Mouse (Mus musculus): ENCODE data around the gene Mex3d. TPM values are rescaled to one million over a fixed set of nuclear protein-coding genes. Genes with fewer than 3 reads are reported as not detected.

Gene Mex3d
- total and polyA plus RNA-seq, 3 experiments: 15.6 to 18.8 TPM; not detected in 1

DNA sequence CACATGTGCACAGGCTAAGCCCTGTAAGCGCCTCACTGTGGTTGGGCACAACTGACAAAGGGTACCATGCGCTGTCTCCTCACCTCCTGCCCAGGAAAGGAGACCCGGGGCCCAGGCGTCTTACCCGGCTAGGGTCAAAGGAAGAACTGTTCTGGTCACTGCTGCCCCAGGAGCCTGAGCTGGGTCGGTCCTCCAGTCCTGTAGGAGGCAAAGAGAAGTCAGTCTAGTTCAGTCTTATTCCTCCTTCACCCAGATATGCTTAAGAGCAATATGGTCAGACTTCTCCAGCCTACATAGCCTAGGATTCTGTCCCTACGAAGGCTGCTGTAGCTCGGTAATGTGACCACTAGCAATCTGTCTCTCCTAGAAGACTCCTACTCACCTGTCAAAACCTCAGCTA is 33.7 kb upstream of the Mex3d start:
- DNase-seq (ENCODE audit: low read depth, low spot score): no peak
- Histone ChIP-seq H3K79me2 (ENCODE audit: control insufficient read depth, insufficient read depth, low read length, poor library complexity) (peaks cover 4% of the 10 kb centered on the region), H3K27me3 (ENCODE audit: control insufficient read depth in 1 of 2, insufficient read depth in 2 of 2, low read length in 2 of 2) (no peaks in the 10 kb centered on the region), H3K27ac (ENCODE audit: control insufficient read depth, low read depth, low read length) (peak overlapping the region; percentile 61), H3K4me3 (ENCODE audit: control insufficient read depth in 1 of 2, insufficient read depth in 1 of 2, low read depth in 2 of 2, low read length in 2 of 2) (no peak overlapping the region), H3K4me1 (ENCODE audit: control insufficient read depth in 1 of 2, insufficient read depth in 2 of 2, low read length in 2 of 2) (peaks cover 23 to 56% of the 10 kb centered on the region in 2 experiments), H3K9ac (ENCODE audit: control insufficient read depth, low read depth, low read length, poor library complexity, severe bottlenecking) (peak overlapping the region; percentile 3; the same call in 1 of the 2 replicates), H3K9me3 (replicated peaks; ENCODE audit: insufficient read depth, low read length) (no peaks in the 10 kb centered on the region), H3K36me3 (ENCODE audit: control insufficient read depth in 1 of 2, insufficient read depth in 2 of 2, low read length in 2 of 2) (peaks cover 14 to 43% of the 10 kb centered on the region in 2 experiments)
- no peak for TF ChIP-seq BHLHE40 (IDR thresholded peaks at IDR 0.05; ENCODE audit: borderline replicate concordance, low read depth, low read length)
- no peak for TF ChIP-seq RAD21 (IDR thresholded peaks at IDR 0.05; ENCODE audit: low read depth, low read length)
- no peak for TF ChIP-seq ZMIZ1 (IDR thresholded peaks at IDR 0.05; ENCODE audit: low read depth, low read length)
- no peak for TF ChIP-seq UBTF (IDR thresholded peaks at IDR 0.05; ENCODE audit: borderline replicate concordance, insufficient read depth, low read depth, low read length)
- TF ChIP-seq NRF1 (IDR thresholded peaks at IDR 0.05; ENCODE audit: insufficient read depth, low read depth, low read length, poor library complexity, severe bottlenecking): no peak
- no peak for TF ChIP-seq CHD2 (IDR thresholded peaks at IDR 0.05; ENCODE audit: low read length)
- TF ChIP-seq CTCF (IDR thresholded peaks at IDR 0.05 in 2 of 3, conservative IDR thresholded peaks at IDR 0.05 in 1 of 3; ENCODE audit: control insufficient read depth in 1 of 3, insufficient read depth in 1 of 3, low read depth in 2 of 3, low read length in 3 of 3, poor library complexity in 1 of 3, severe bottlenecking in 1 of 3): no peak
- TF ChIP-seq KAT2A (conservative IDR thresholded peaks at IDR 0.05; ENCODE audit: low read depth, low read length): no peak
- TF ChIP-seq NELFE (IDR thresholded peaks at IDR 0.05; ENCODE audit: low read depth, low read length): no peak
- TF ChIP-seq JUND (IDR thresholded peaks at IDR 0.05; ENCODE audit: low read depth, low read length): no peak
- TF ChIP-seq RCOR1 (IDR thresholded peaks at IDR 0.05; ENCODE audit: low read depth, low read length): no peak
- TF ChIP-seq HCFC1 (IDR thresholded peaks at IDR 0.05; ENCODE audit: low read depth, low read length): no peak
- TF ChIP-seq MYB (IDR thresholded peaks at IDR 0.05; ENCODE audit: low read depth, low read length): no peak
- no peak for TF ChIP-seq ELF1 (IDR thresholded peaks at IDR 0.05; ENCODE audit: low read depth, low read length)
- no peak for TF ChIP-seq MEF2A (IDR thresholded peaks at IDR 0.05; ENCODE audit: extremely low read depth, insufficient replicate concordance, low read depth, low read length, poor library complexity, severe bottlenecking)
- TF ChIP-seq TCF12 (IDR thresholded peaks at IDR 0.05; ENCODE audit: low read depth, low read length): no peak
- TF ChIP-seq MXI1 (IDR thresholded peaks at IDR 0.05; ENCODE audit: low read depth, low read length): no peak

GRCm38 (mm10) chr10:80420729-80421128 is 33.3 kb upstream of the Mex3d start:
- Histone ChIP-seq H3K27ac (ENCODE audit: control insufficient read depth, low read depth, low read length) (peak overlapping the region; percentile 61; the same call in 1 of the 2 replicates), H3K79me2 (ENCODE audit: control insufficient read depth, insufficient read depth, low read length, poor library complexity) (peaks cover 4% of the 10 kb centered on the region), H3K4me1 (ENCODE audit: control insufficient read depth in 1 of 2, insufficient read depth in 2 of 2, low read length in 2 of 2) (peaks cover 23 to 56% of the 10 kb centered on the region in 2 experiments), H3K36me3 (ENCODE audit: control insufficient read depth in 1 of 2, insufficient read depth in 2 of 2, low read length in 2 of 2) (peaks cover 14 to 43% of the 10 kb centered on the region in 2 experiments), H3K9me3 (replicated peaks; ENCODE audit: insufficient read depth, low read length) (no peaks in the 10 kb centered on the region), H3K9ac (ENCODE audit: control insufficient read depth, low read depth, low read length, poor library complexity, severe bottlenecking) (no peak overlapping the region; the same call in 1 of the 2 replicates), H3K4me3 (ENCODE audit: control insufficient read depth in 1 of 2, insufficient read depth in 1 of 2, low read depth in 2 of 2, low read length in 2 of 2) (no peak overlapping the region), H3K27me3 (ENCODE audit: control insufficient read depth in 1 of 2, insufficient read depth in 2 of 2, low read length in 2 of 2) (no peaks in the 10 kb centered on the region)
- DNase-seq (ENCODE audit: low read depth, low spot score): no peak
- TF ChIP-seq KAT2A (conservative IDR thresholded peaks at IDR 0.05; ENCODE audit: low read depth, low read length): no peak
- TF ChIP-seq BHLHE40 (IDR thresholded peaks at IDR 0.05; ENCODE audit: borderline replicate concordance, low read depth, low read length): no peak
- TF ChIP-seq USF2 (IDR thresholded peaks at IDR 0.05; ENCODE audit: borderline replicate concordance in 1 of 2, insufficient read depth in 1 of 2, low read depth in 1 of 2, low read length in 2 of 2): no peak
- TF ChIP-seq POLR2A (IDR thresholded peaks at IDR 0.05; ENCODE audit: control insufficient read depth in 1 of 2, insufficient read depth in 1 of 2, low read depth in 1 of 2, low read length in 2 of 2, poor library complexity in 1 of 2): no peak
- no peak for TF ChIP-seq MYB (IDR thresholded peaks at IDR 0.05; ENCODE audit: low read depth, low read length)
- TF ChIP-seq GATA1 (IDR thresholded peaks at IDR 0.05; ENCODE audit: low read depth, low read length): no peak
- TF ChIP-seq RCOR1 (IDR thresholded peaks at IDR 0.05; ENCODE audit: low read depth, low read length): no peak
- no peak for TF ChIP-seq RAD21 (IDR thresholded peaks at IDR 0.05; ENCODE audit: low read depth, low read length)
- no peak for TF ChIP-seq ZNF384 (IDR thresholded peaks at IDR 0.05; ENCODE audit: low read depth, low read length)
- TF ChIP-seq SIN3A (IDR thresholded peaks at IDR 0.05; ENCODE audit: low read length): no peak
- no peak for TF ChIP-seq NELFE (IDR thresholded peaks at IDR 0.05; ENCODE audit: low read depth, low read length)
- no peak for TF ChIP-seq MYC (IDR thresholded peaks at IDR 0.05; ENCODE audit: low read depth, low read length)
- TF ChIP-seq MEF2A (IDR thresholded peaks at IDR 0.05; ENCODE audit: extremely low read depth, insufficient replicate concordance, low read depth, low read length, poor library complexity, severe bottlenecking): no peak
- TF ChIP-seq TCF12 (IDR thresholded peaks at IDR 0.05; ENCODE audit: low read depth, low read length): no peak
- no peak for TF ChIP-seq ZC3H11A (IDR thresholded peaks at IDR 0.05; ENCODE audit: low read depth, low read length)
- TF ChIP-seq JUND (IDR thresholded peaks at IDR 0.05; ENCODE audit: low read depth, low read length): no peak
